9 mouse cellular contexts compared by ENCODE assay signal in genomic region chr16:67619416-67619815, GRCm38 (mm10). TPM values are rescaled to one million over a fixed set of nuclear protein-coding genes. Genes with fewer than 3 reads are reported as not detected.
DNase-seq lines count a peak whose midpoint lies in the region; ATAC-seq and TF ChIP-seq lines count a peak whose summit lies in the region.
"Had no signal": no experiment of that assay in that cellular context is flagged by ENCODE, and none has a peak within 500 bp of the region (broad histone marks: within the 10 kb centered on the region; RNA-seq: fewer than 3 reads in every experiment).

No protein-coding gene starts in this region.

- H3K4me1 ChIP-seq in heart, embryonic 13.5 days = 0 out of 2 replicates have a peak, but pooled peaks cover 11% of the 10 kb centered on the region
- no peaks in the 10 kb centered on the region for H3K4me1 ChIP-seq in ES-Bruce4 (ENCODE audit: control insufficient read depth, insufficient read depth, low read length)
- peaks cover 8% of the 10 kb centered on the region for H3K4me1 ChIP-seq in forebrain, embryonic 16.5 days (replicated peaks; ENCODE audit: control insufficient read depth, insufficient read depth, low read length)
- no peaks in the 10 kb centered on the region; the same call in none of the 2 replicates for H3K4me1 ChIP-seq in liver, embryonic 16.5 days (ENCODE audit: control insufficient read depth, low read depth, low read length)

- peaks cover 39% of the 10 kb centered on the region for H3K27me3 ChIP-seq in heart, embryonic 13.5 days (replicated peaks)
- H3K27me3 ChIP-seq in ES-Bruce4 (ENCODE audit: control insufficient read depth, insufficient read depth, low read length, poor library complexity, severe bottlenecking) = peaks cover 4% of the 10 kb centered on the region
- H3K27me3 ChIP-seq in forebrain, embryonic 16.5 days (replicated peaks; ENCODE audit: control insufficient read depth, insufficient read depth, low read length) = no peaks in the 10 kb centered on the region
- peaks cover 31% of the 10 kb centered on the region for H3K27me3 ChIP-seq in liver, embryonic 16.5 days (ENCODE audit: control insufficient read depth, insufficient read depth, low read depth, low read length)

- no peak for ATAC-seq in heart, embryonic 13.5 days (ENCODE audit: extremely low read depth, insufficient number of reproducible peaks, low FRiP score, low TSS enrichment)
- no peak for ATAC-seq in forebrain, embryonic 16.5 days
- no peak for ATAC-seq in liver, embryonic 16.5 days (ENCODE audit: low read depth)

- H3K27ac ChIP-seq in heart, embryonic 13.5 days (replicated peaks) = no peak overlapping the region
- no peak overlapping the region for H3K27ac ChIP-seq in ES-Bruce4 (ENCODE audit: insufficient read depth, low read length)
- peak overlapping the region; percentile 88 for H3K27ac ChIP-seq in forebrain, embryonic 16.5 days (ENCODE audit: low read length)
- H3K27ac ChIP-seq in liver, embryonic 16.5 days (ENCODE audit: low read length) = no peak overlapping the region

- DNase-seq in heart, adult 18-20 months = no peak
- no peak for DNase-seq in urinary bladder, postnatal 14 days (ENCODE audit: low spot score)
- DNase-seq in ovary, postnatal 10 days (ENCODE audit: low spot score) = no peak
- no peak for DNase-seq in adrenal gland, postnatal 25 days

- H3K9ac ChIP-seq in heart, embryonic 13.5 days = peak overlapping the region; percentile 79
- H3K9ac ChIP-seq in ES-Bruce4 (ENCODE audit: low read depth, poor library complexity, severe bottlenecking) = peak overlapping the region; percentile 70; the same call in 1 of the 2 replicates
- peak overlapping the region; percentile 80 for H3K9ac ChIP-seq in forebrain, embryonic 16.5 days (replicated peaks; ENCODE audit: low read depth, low read length)
- no peak overlapping the region for H3K9ac ChIP-seq in liver, embryonic 16.5 days (ENCODE audit: low read depth, low read length)

- no peaks in the 10 kb centered on the region for H3K9me3 ChIP-seq in heart, embryonic 13.5 days
- H3K9me3 ChIP-seq in ES-Bruce4 (replicated peaks; ENCODE audit: control insufficient read depth, insufficient read depth, low read length, poor library complexity, severe bottlenecking) = no peaks in the 10 kb centered on the region
- H3K9me3 ChIP-seq in forebrain, embryonic 16.5 days (ENCODE audit: control insufficient read depth, low read length) = no peaks in the 10 kb centered on the region
- H3K9me3 ChIP-seq in liver, embryonic 16.5 days (replicated peaks; ENCODE audit: control insufficient read depth, low read length) = no peaks in the 10 kb centered on the region

- H3K4me3 ChIP-seq in heart, embryonic 13.5 days = peak overlapping the region; percentile 71
- H3K4me3 ChIP-seq in ES-Bruce4 (ENCODE audit: low read depth, low read length) = peak overlapping the region; percentile 84
- H3K4me3 ChIP-seq in forebrain, embryonic 16.5 days (replicated peaks; ENCODE audit: low read length) = peak overlapping the region; percentile 70
- H3K4me3 ChIP-seq in liver, embryonic 16.5 days (ENCODE audit: low read depth, low read length) = no peak overlapping the region; the same call in 1 of the 2 replicates

- TF ChIP-seq CTCF in ES-Bruce4 (IDR thresholded peaks at IDR 0.05; ENCODE audit: low read depth, low read length) = no peak

- H3K4me2 ChIP-seq in heart, embryonic 13.5 days = peak overlapping the region; percentile 99
- H3K4me2 ChIP-seq in forebrain, embryonic 16.5 days (ENCODE audit: low read length) = peak overlapping the region; percentile 57
- H3K4me2 ChIP-seq in liver, embryonic 16.5 days (ENCODE audit: low read depth, low read length) = peak overlapping the region; percentile 82

- TF ChIP-seq POLR2A in ES-Bruce4 (IDR thresholded peaks at IDR 0.05; ENCODE audit: insufficient read depth, low read length) = no peak

- TF ChIP-seq EP300 in ES-Bruce4 (IDR thresholded peaks at IDR 0.05; ENCODE audit: insufficient read depth, low read depth, low read length) = no peak

- no peaks in the 10 kb centered on the region for H3K36me3 ChIP-seq in heart, embryonic 13.5 days
- H3K36me3 ChIP-seq in ES-Bruce4 (ENCODE audit: control insufficient read depth, insufficient read depth, low read length, poor library complexity, severe bottlenecking) = no peaks in the 10 kb centered on the region
- no peaks in the 10 kb centered on the region for H3K36me3 ChIP-seq in forebrain, embryonic 16.5 days (ENCODE audit: control insufficient read depth, insufficient read depth)
- H3K36me3 ChIP-seq in liver, embryonic 16.5 days (ENCODE audit: control insufficient read depth, insufficient read depth) = no peaks in the 10 kb centered on the region

- 0% methylated on average over 14 of the region's 16 CpGs for WGBS in heart, embryonic 13.5 days
- under 1% methylated on average over 16 of the region's 16 CpGs for WGBS in forebrain, embryonic 16.5 days
- WGBS in liver, embryonic 16.5 days (ENCODE audit: insufficient replicate concordance) = under 1% methylated on average over 16 of the region's 16 CpGs

RNA-seq across cellular contexts. Expression of gene Cadm2, which starts 1.3 kb away (rescaled TPM):
- polyA plus RNA-seq in heart, embryonic 13.5 days (2015; fragmentation: Nextera tagmentation; extraction: Ambion mirVana) = 0.20 and 0.25 TPM in 2 replicates
- total RNA-seq in heart, adult 18-20 months (2021) = under 1 TPM; 0.51 to 0.62 TPM
- 1.6 and 1.7 TPM in 2 replicates for polyA plus RNA-seq in ES-Bruce4 (2011; ENCODE audit: insufficient read depth, insufficient read length, low read depth, missing spikeins)
- 40.6 and 46.9 TPM in 2 replicates for polyA plus RNA-seq in forebrain, embryonic 16.5 days (2015; fragmentation: Nextera tagmentation; extraction: Ambion mirVana)
- not detected in 2 replicates for polyA plus RNA-seq in liver, embryonic 16.5 days (2015; fragmentation: Nextera tagmentation; extraction: Ambion mirVana)
- total RNA-seq in adrenal gland, postnatal 25 days (2021) = 0.76 and 1.2 TPM in 2 replicates
- total RNA-seq: megakaryocyte progenitor cell, adult 5-6 weeks had no signal

Comparison
In these comparisons a context has a peak if more than half of its experiments do, and no peak if none do; other contexts are left out.
1. RNA of gene Cadm2, which starts 1.3 kb away (polyA plus RNA-seq): 40.6 to 46.9 TPM in forebrain, embryonic 16.5 days; 1.6 to 1.7 TPM in ES-Bruce4, 0.20 to 0.25 TPM in heart, embryonic 13.5 days and not detected in liver, embryonic 16.5 days; every median in the first group is over 10 times any median in the second.
2. Peak in every context shown above with its lines, with median percentiles within 50 percentile points of each other: H3K4me2 ChIP-seq.